8 mouse cellular contexts compared by ENCODE assay signal in the genomic region with DNA sequence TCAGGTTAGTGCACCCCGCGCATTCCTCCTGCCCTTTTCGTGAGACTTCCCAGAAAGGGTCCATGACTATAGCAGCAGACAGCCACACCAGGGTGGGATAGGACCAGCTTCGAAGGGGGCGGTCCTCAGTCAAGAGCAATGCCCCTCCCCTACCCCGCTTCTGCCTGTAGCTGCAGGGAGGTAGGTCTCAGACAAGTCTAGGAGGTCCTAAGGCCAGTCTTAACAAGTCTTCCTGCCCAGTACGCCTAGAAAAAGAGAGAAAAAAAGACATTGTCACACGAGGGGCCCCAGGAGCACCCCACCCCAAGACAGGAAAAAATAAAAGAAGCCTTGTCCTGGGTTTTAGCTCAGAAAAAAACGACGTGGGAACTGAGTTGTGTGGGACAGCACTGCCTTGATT. TPM values are rescaled to one million over a fixed set of nuclear protein-coding genes. Genes with fewer than 3 reads are reported as not detected.
A peak's percentile ranks its signal among the peaks of the same experiment; 100 is the strongest.
DNase-seq lines count a peak whose midpoint lies in the region; ATAC-seq lines count a peak whose summit lies in the region.

No protein-coding gene starts in this region.

- H3K4me3 ChIP-seq in midbrain, embryonic 12.5 days, result peak overlapping the region; percentile 22; the same call in 1 of the 2 replicates

- no peaks in the 10 kb centered on the region for H3K9me3 ChIP-seq in midbrain, embryonic 12.5 days

- intact Hi-C loops in left cerebral cortex, postnatal 14 days (cut with DNase I), result no loop called here

- 2% methylated on average over 10 of the region's 10 CpGs for WGBS in midbrain, embryonic 12.5 days

- 0 out of 2 replicates have a peak overlapping the region, but pooled peaks have one; percentile 34 for H3K9ac ChIP-seq in midbrain, embryonic 12.5 days (replicated peaks)

- peak overlapping the region; percentile 47 for H3K4me2 ChIP-seq in midbrain, embryonic 12.5 days (replicated peaks)

- H3K27me3 ChIP-seq in midbrain, embryonic 12.5 days, result 0 out of 2 replicates have a peak, but pooled peaks cover 8% of the 10 kb centered on the region

- peak; percentile 55 for ATAC-seq in midbrain, embryonic 12.5 days (ENCODE audit: low FRiP score, low read depth)

- peak overlapping the region; percentile 35; the same call in 1 of the 2 replicates for H3K27ac ChIP-seq in midbrain, embryonic 12.5 days (replicated peaks)

- no peaks in the 10 kb centered on the region for H3K36me3 ChIP-seq in midbrain, embryonic 12.5 days

- peak; percentile 64 for DNase-seq in urinary bladder, postnatal 14 days (ENCODE audit: low spot score)
- DNase-seq in urinary bladder, postnatal 10 days (ENCODE audit: low spot score), result no peak
- DNase-seq in forelimb bud, embryonic 11.5 days (ENCODE audit: low read depth, low spot score), result peak; percentile 86
- peak; percentile 65 to 78 for DNase-seq in kidney, postnatal 4 days
- DNase-seq in left cerebral cortex, adult 11 months (ENCODE audit: low spot score), result no peak
- no peak for DNase-seq in left cerebral cortex, postnatal 14 days (ENCODE audit: low spot score in 2 of 2)
- DNase-seq in urinary bladder, postnatal 25 days (ENCODE audit: low spot score), result no peak

- H3K4me1 ChIP-seq in midbrain, embryonic 12.5 days, result peaks cover 32% of the 10 kb centered on the region

RNA-seq across cellular contexts. Expression of a gene that starts 35.0 kb away (rescaled TPM):
- polyA plus RNA-seq in midbrain, embryonic 12.5 days (2016; fragmentation: Nextera tagmentation; extraction: Ambion mirVana), result 47.6 and 51.6 TPM in 2 replicates
- total RNA-seq in left cerebral cortex, postnatal 14 days (2021), result 10 to 100 TPM; 52.5 to 76.3 TPM

RNA-seq across cellular contexts. Expression of a gene that starts 37.3 kb away (rescaled TPM):
- 22.5 and 22.7 TPM in 2 replicates for polyA plus RNA-seq in midbrain, embryonic 12.5 days (2016; fragmentation: Nextera tagmentation; extraction: Ambion mirVana)
- 10 to 100 TPM; 46.3 to 50.6 TPM for total RNA-seq in left cerebral cortex, postnatal 14 days (2021)

Comparison
In these comparisons a context has a peak if more than half of its experiments do, and no peak if none do; other contexts are left out.
1. DNase-seq: peak in urinary bladder, postnatal 14 days (single experiment), forelimb bud, embryonic 11.5 days (single experiment) and kidney, postnatal 4 days (2 of 2); none in urinary bladder, postnatal 10 days (single experiment), left cerebral cortex, adult 11 months (single experiment), left cerebral cortex, postnatal 14 days (0 of 2) and urinary bladder, postnatal 25 days (single experiment).